Mouse (Mus musculus) heart, postnatal 0 days (tissue): ENCODE measurements at regions not wholly inside any gene's neighbourhood (a gene's known extent, or its start where the extent isn't known, plus 50 kb on each side); places are given as distances from the start of the nearest gene placed in this dataset.

Source experiments
- ATAC-seq: fragments of 200-750 bp; cut with Nextera tagmentation; 2 replicates; pipeline ENCODE4 v1.8.0; 2017; ENCODE audit warnings: low read depth, moderate number of reproducible peaks, moderate library complexity; ENCODE audit not compliant: insufficient read depth
- DNase-seq: peaks from one replicate; pipeline ENCODE4 v3.0.0-alpha.2; 2016; ENCODE audit warnings: low spot score
- H3K27ac ChIP-seq: fragments of 300-500 bp; sonication (generic); 2 replicates; pipeline ENCODE4 v1.5.1; 2014; ENCODE audit warnings: low read depth, mild to moderate bottlenecking
- H3K27me3 ChIP-seq: fragments of 300-500 bp; sonication (generic); 2 replicates; pipeline ENCODE4 v1.6.1; 2014; ENCODE audit warnings: low read length, mixed read lengths; ENCODE audit not compliant: control insufficient read depth, insufficient read depth
- H3K36me3 ChIP-seq: fragments of 300-500 bp; sonication (generic); replicated peaks from 2 replicates; pipeline ENCODE4 v1.6.1; 2014; ENCODE audit warnings: low read length, mixed read lengths; ENCODE audit not compliant: control insufficient read depth, insufficient read depth
- H3K4me1 ChIP-seq: fragments of 300-500 bp; sonication (generic); 2 replicates; pipeline ENCODE4 v1.6.1; 2014; ENCODE audit warnings: antibody characterized with exemption; ENCODE audit not compliant: control insufficient read depth, insufficient read depth
- H3K4me2 ChIP-seq: fragments of 300-500 bp; sonication (generic); 2 replicates; pipeline ENCODE4 v1.6.1; 2014; ENCODE audit warnings: low read depth, mild to moderate bottlenecking, low read length, moderate library complexity
- H3K4me3 ChIP-seq: fragments of 300-500 bp; sonication (generic); 2 replicates; pipeline ENCODE4 v1.5.1; 2014; ENCODE audit warnings: low read depth, low read length
- H3K9ac ChIP-seq: fragments of 300-500 bp; sonication (generic); replicated peaks from 2 replicates; pipeline ENCODE4 v1.6.1; 2014; ENCODE audit warnings: low read depth, low read length, mixed read lengths
- H3K9me3 ChIP-seq: fragments of 300-500 bp; sonication (generic); replicated peaks from 2 replicates; pipeline ENCODE4 v1.6.1; 2016; ENCODE audit warnings: low read length; ENCODE audit not compliant: control insufficient read depth
- CTCF ChIP-seq: IDR thresholded peaks from 2 replicates; pipeline ENCODE4 v1.5.1; 2016; ENCODE audit warnings: antibody characterized with exemption, control low read depth, low read depth
- EP300 ChIP-seq: IDR thresholded peaks from 2 replicates; pipeline ENCODE4 v1.6.1; 2016; ENCODE audit warnings: antibody characterized with exemption, low read depth
- WGBS: fragments of 180-500 bp; shearing (Covaris S2); extraction: QIAGEN DNeasy Blood & Tissue Kit; methylation state at CpG from one replicate; pipeline ENCODE4 v1.1.7; 2014; 5-methylcytosine and 5-hydroxymethylcytosine counted together

GRCm38 (mm10) chr14:48046831-48047230 is 73.8 kb upstream of the Peli2 start:
- no peaks in the 10 kb centered on the region for H3K9me3 ChIP-seq
- H3K27me3 ChIP-seq, result no peaks in the 10 kb centered on the region
- no peak overlapping the region for H3K27ac ChIP-seq
- H3K36me3 ChIP-seq, result no peaks in the 10 kb centered on the region
- H3K9ac ChIP-seq, result no peak overlapping the region
- TF ChIP-seq EP300, result no peak
- no peak overlapping the region for H3K4me3 ChIP-seq
- no peaks in the 10 kb centered on the region for H3K4me1 ChIP-seq
- DNase-seq, result no peak
- no peak overlapping the region for H3K4me2 ChIP-seq
- 66% methylated on average over 1 of the region's 1 CpGs for WGBS
- ATAC-seq, result no peak

- no peaks in the 10 kb centered on the region for H3K36me3 ChIP-seq
- ATAC-seq, result no peak
- H3K27me3 ChIP-seq, result no peaks in the 10 kb centered on the region
- WGBS, result 59% methylated on average over 5 of the region's 5 CpGs
- H3K4me1 ChIP-seq, result no peaks in the 10 kb centered on the region
- no peak for TF ChIP-seq CTCF
- no peak for TF ChIP-seq EP300
- H3K4me3 ChIP-seq, result no peak overlapping the region
- DNase-seq, result no peak
- 0 out of 2 replicates have a peak, but pooled peaks cover 3% of the 10 kb centered on the region for H3K9me3 ChIP-seq
- H3K9ac ChIP-seq, result no peak overlapping the region
- no peak overlapping the region for H3K27ac ChIP-seq
- H3K4me2 ChIP-seq, result no peak overlapping the region
These were observed 70.7 kb upstream of the Peli2 start for GRCm38 (mm10) chr14:48049698-48050459.

GRCm38 (mm10) chr14:48050460-48050760 is 70.2 kb upstream of the Peli2 start:
- 0 out of 2 replicates have a peak, but pooled peaks cover 3% of the 10 kb centered on the region for H3K9me3 ChIP-seq
- no peaks in the 10 kb centered on the region for H3K36me3 ChIP-seq
- no peak overlapping the region for H3K27ac ChIP-seq
- no peak for TF ChIP-seq CTCF
- no peak for TF ChIP-seq EP300
- no peak overlapping the region for H3K4me3 ChIP-seq
- H3K9ac ChIP-seq, result no peak overlapping the region
- ATAC-seq, result no peak
- 66% methylated on average over 2 of the region's 2 CpGs for WGBS
- no peak for DNase-seq
- H3K4me1 ChIP-seq, result no peaks in the 10 kb centered on the region
- H3K4me2 ChIP-seq, result no peak overlapping the region
- no peaks in the 10 kb centered on the region for H3K27me3 ChIP-seq

GRCm38 (mm10) chr14:48051971-48052370 is 68.7 kb upstream of the Peli2 start:
- TF ChIP-seq EP300 (no peak), CTCF (no peak)
- ATAC-seq (no peak), DNase-seq (no peak)
- Histone ChIP-seq H3K27me3 (no peaks in the 10 kb centered on the region), H3K36me3 (no peaks in the 10 kb centered on the region), H3K4me1 (no peaks in the 10 kb centered on the region), H3K27ac (no peak overlapping the region), H3K9ac (no peak overlapping the region), H3K4me3 (no peak overlapping the region), H3K9me3 (0 out of 2 replicates have a peak, but pooled peaks cover 3% of the 10 kb centered on the region), H3K4me2 (no peak overlapping the region)
- WGBS, result 43% methylated on average over 3 of the region's 3 CpGs

GRCm38 (mm10) chr14:48052405-48052804 is 68.2 kb upstream of the Peli2 start:
- ATAC-seq (no peak), DNase-seq (no peak)
- Histone ChIP-seq H3K9ac (no peak overlapping the region), H3K4me3 (no peak overlapping the region), H3K4me2 (no peak overlapping the region), H3K9me3 (0 out of 2 replicates have a peak, but pooled peaks cover 3% of the 10 kb centered on the region), H3K27me3 (no peaks in the 10 kb centered on the region), H3K4me1 (no peaks in the 10 kb centered on the region), H3K36me3 (no peaks in the 10 kb centered on the region), H3K27ac (no peak overlapping the region)
- WGBS, result 70% methylated on average over 7 of the region's 7 CpGs
- TF ChIP-seq CTCF (no peak), EP300 (no peak)

- TF ChIP-seq CTCF, result no peak
- no peak for TF ChIP-seq EP300
- no peak overlapping the region for H3K27ac ChIP-seq
- DNase-seq (no peak), ATAC-seq (no peak)
- no peaks in the 10 kb centered on the region for H3K4me1 ChIP-seq
- no peak overlapping the region for H3K9ac ChIP-seq
- 46% methylated on average over 4 of the region's 4 CpGs for WGBS
- no peak overlapping the region for H3K4me2 ChIP-seq
- H3K9me3 ChIP-seq, result 0 out of 2 replicates have a peak, but pooled peaks cover 3% of the 10 kb centered on the region
- H3K27me3 ChIP-seq, result no peaks in the 10 kb centered on the region
- H3K36me3 ChIP-seq, result no peaks in the 10 kb centered on the region
- H3K4me3 ChIP-seq, result no peak overlapping the region
These were observed 67.5 kb upstream of the Peli2 start for GRCm38 (mm10) chr14:48053151-48053550.
